Mouse (Mus musculus) liver, embryonic 13.5 days (tissue): ENCODE measurements around the gene Ccsap. TPM values are rescaled to one million over a fixed set of nuclear protein-coding genes. Genes with fewer than 3 reads are reported as not detected.
A peak's percentile ranks its signal among the peaks of the same experiment; 100 is the strongest.

Source experiments
- ATAC-seq: fragments of 200-750 bp; cut with Nextera tagmentation; 2 replicates; pipeline ENCODE4 v1.8.0; 2017; ENCODE audit warnings: low read depth, mild to moderate bottlenecking, moderate number of reproducible peaks, moderate library complexity
- DNase-seq: peaks from one replicate; pipeline ENCODE4 v3.0.0; 2022
- H3K27ac ChIP-seq: fragments of 300-500 bp; sonication (generic); 2 replicates; pipeline ENCODE4 v1.5.1; 2015; ENCODE audit warnings: moderate library complexity, mild to moderate bottlenecking, inconsistent platforms
- H3K27me3 ChIP-seq: fragments of 300-500 bp; sonication (generic); 2 replicates; pipeline ENCODE4 v1.6.1; 2015; ENCODE audit warnings: mild to moderate bottlenecking, inconsistent platforms
- H3K36me3 ChIP-seq: fragments of 300-500 bp; sonication (generic); 2 replicates; pipeline ENCODE4 v1.6.1; 2015; ENCODE audit warnings: mild to moderate bottlenecking, inconsistent platforms
- H3K4me1 ChIP-seq: fragments of 300-500 bp; sonication (generic); replicated peaks from 2 replicates; pipeline ENCODE4 v1.6.1; 2015; ENCODE audit warnings: inconsistent platforms
- H3K4me2 ChIP-seq: fragments of 300-500 bp; sonication (generic); 2 replicates; pipeline ENCODE4 v1.6.1; 2015; ENCODE audit warnings: inconsistent platforms, mild to moderate bottlenecking, moderate library complexity
- H3K4me3 ChIP-seq: fragments of 300-500 bp; sonication (generic); replicated peaks from 2 replicates; pipeline ENCODE4 v1.5.1; 2015; ENCODE audit warnings: mild to moderate bottlenecking, inconsistent platforms
- H3K9ac ChIP-seq: fragments of 300-500 bp; sonication (generic); 2 replicates; pipeline ENCODE4 v1.6.1; 2015; ENCODE audit warnings: mild to moderate bottlenecking, inconsistent platforms
- H3K9me3 ChIP-seq: fragments of 300-500 bp; sonication (generic); replicated peaks from 2 replicates; pipeline ENCODE4 v1.6.1; 2016; ENCODE audit warnings: inconsistent platforms
- WGBS: fragments of 180-500 bp; shearing (Covaris S2); methylation state at CpG from one replicate; pipeline ENCODE4 v1.1.7; 2015; ENCODE audit not compliant: insufficient replicate concordance; 5-methylcytosine and 5-hydroxymethylcytosine counted together
- polyA plus RNA-seq: library from polyadenylated mRNA; unstranded; fragments of >200 nt; fragmentation: Nextera tagmentation; extraction: Ambion mirVana; gene quantifications from 2 replicates; pipeline ENCODE4 v1.2.1, GENCODE M21; 2015

Ccsap gene
- 2.3 and 2.7 TPM in 2 replicates for polyA plus RNA-seq

DNA sequence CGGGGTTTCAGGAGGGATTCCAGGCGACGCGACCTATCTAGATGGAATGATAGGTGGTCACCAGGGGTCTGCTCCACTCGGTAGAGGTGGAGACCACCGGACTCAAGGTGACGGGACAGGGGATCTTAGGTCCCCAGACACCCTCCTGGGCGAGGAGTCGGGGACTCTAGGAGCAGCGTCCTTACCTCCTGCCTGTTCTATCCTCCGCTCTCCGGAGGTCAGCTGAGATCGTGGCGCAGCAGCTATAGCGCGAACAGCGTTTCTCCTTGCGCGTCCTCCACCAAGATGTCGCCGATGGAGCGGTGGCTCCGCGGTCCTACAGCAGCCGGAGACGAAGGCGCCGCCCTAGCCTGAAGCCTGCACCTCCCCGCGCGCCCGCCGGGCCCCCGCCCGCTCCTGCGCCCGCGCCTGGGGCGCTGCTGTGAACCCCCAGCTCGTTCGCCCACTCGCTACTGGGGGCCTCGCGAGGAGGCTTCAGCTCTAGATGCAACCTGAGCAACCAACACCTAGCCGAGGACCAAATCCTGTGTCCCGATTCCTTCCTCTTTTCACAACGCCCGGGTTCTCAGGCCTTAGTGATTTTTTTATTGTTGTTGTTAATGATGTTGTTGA is at the start of gene Ccsap:
Gene Ccsap, minus strand, starts transcription at position 562 of the 612 bp plus-strand sequence.
- H3K4me2 ChIP-seq = peak within 1 kb of the TSS; percentile 96
- peak within 1 kb of the TSS; percentile 97 for H3K9ac ChIP-seq
- no peaks in the 10 kb centered on the region for H3K9me3 ChIP-seq
- peak; percentile 66 for ATAC-seq
- DNase-seq = peak; percentile 60
- 1% methylated on average over 46 of the region's 48 CpGs for WGBS
- H3K4me1 ChIP-seq = peaks cover 34% of the 10 kb centered on the region
- H3K4me3 ChIP-seq = peak within 1 kb of the TSS; percentile 98
- H3K27me3 ChIP-seq = peaks cover 47% of the 10 kb centered on the region
- no peaks in the 10 kb centered on the region for H3K36me3 ChIP-seq
- H3K27ac ChIP-seq = peak within 1 kb of the TSS; percentile 92

DNA sequence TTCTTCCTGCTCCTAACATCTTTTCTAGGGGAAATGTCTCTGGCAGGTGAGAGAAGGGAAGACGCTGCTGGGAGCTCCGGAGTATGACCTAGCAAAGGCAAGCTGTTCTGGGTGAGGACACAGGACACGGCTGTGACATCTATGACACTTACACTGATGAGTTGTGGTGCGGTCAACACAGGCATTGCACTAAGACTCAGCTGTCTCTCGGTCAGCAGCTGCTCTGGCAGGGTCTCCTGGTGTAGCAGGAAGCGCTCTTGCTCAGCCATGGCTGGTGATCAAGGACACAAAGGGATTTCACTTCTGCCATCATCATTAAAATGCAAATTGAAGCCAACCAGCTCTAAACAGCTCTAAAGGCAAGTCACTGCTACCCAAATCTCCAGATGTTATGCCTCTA is 47.6 kb upstream of the Ccsap start:
- ATAC-seq (no peak), DNase-seq (no peak)
- no peaks in the 10 kb centered on the region for H3K27me3 ChIP-seq
- WGBS = 91% methylated on average over 6 of the region's 6 CpGs
- no peak overlapping the region for H3K27ac ChIP-seq
- no peak overlapping the region for H3K4me2 ChIP-seq
- no peak overlapping the region for H3K4me3 ChIP-seq
- peaks cover 95% of the 10 kb centered on the region for H3K36me3 ChIP-seq
- no peaks in the 10 kb centered on the region for H3K4me1 ChIP-seq
- no peak overlapping the region for H3K9ac ChIP-seq
- no peaks in the 10 kb centered on the region for H3K9me3 ChIP-seq

DNA sequence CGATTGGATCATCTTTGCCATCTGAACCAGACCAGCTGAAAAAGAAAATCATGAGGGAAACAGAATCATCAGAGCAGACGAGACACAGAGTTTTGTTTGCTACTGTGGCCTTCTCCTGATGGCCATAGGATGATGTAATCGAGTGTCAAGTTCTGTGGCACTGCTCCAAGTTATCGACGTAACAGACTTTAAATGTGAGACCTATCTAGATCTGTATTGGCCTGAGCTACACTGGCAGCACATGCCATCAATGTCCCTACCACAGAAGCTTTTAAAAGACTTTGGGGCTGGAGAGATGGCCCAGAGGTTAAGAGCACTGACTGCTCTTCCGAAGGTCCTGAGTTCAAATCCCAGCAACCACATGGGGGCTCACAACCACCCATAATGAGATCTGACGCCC is 42.6 kb upstream of the Ccsap start:
- WGBS = 77% methylated on average over 7 of the region's 7 CpGs
- no peaks in the 10 kb centered on the region for H3K27me3 ChIP-seq
- ATAC-seq (no peak), DNase-seq (no peak)
- peaks cover 88% of the 10 kb centered on the region for H3K36me3 ChIP-seq
- H3K4me1 ChIP-seq = no peaks in the 10 kb centered on the region
- no peaks in the 10 kb centered on the region for H3K9me3 ChIP-seq
- no peak overlapping the region for H3K9ac ChIP-seq
- H3K4me2 ChIP-seq = no peak overlapping the region
- no peak overlapping the region for H3K27ac ChIP-seq
- H3K4me3 ChIP-seq = no peak overlapping the region

DNA sequence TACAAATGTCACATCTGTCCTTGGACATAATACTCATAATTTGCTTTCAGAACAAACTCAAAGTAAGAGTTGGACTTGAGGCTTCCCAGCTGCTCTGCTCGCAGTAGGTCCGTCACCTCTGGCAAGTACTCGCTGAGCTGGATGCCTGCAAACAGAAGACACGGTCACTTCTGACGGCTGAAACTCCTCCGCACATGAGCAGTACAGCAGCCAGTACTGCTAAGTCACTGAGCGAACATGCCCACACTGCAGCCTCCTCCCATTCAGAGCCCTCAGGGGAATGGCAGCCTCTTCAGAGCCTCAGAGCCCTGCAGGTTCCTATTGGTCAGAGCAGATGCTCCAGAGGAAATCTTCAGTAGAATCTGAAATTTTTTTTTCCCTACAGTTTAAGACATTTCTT is 39.4 kb upstream of the Ccsap start:
- Histone ChIP-seq H3K9me3 (no peaks in the 10 kb centered on the region), H3K9ac (no peak overlapping the region), H3K27me3 (peaks cover 28% of the 10 kb centered on the region), H3K27ac (no peak overlapping the region), H3K36me3 (peaks cover 62% of the 10 kb centered on the region), H3K4me3 (no peak overlapping the region), H3K4me2 (no peak overlapping the region), H3K4me1 (no peaks in the 10 kb centered on the region)
- no peak for DNase-seq
- 86% methylated on average over 7 of the region's 7 CpGs for WGBS
- no peak for ATAC-seq

DNA sequence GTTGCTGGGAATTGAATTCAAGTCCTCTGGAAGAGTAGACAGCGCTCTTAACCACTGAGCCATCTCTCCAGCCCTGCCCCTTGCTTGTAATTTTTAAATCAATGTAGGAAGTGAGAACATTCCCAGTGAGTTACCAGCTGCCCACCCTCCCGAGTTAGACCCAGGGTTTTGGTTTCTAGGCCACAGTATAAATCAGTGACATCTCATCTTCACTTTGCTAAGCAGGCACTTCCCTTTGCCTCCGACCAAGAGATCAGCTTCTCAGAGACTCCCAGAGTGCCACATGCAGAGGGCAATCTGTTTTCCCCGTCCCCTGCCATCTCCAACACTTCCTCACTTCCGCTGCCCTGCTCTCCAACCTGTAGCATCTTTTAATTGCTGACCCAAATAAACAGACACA is 38.6 kb upstream of the Ccsap start:
- Histone ChIP-seq H3K4me3 (no peak overlapping the region), H3K4me1 (no peaks in the 10 kb centered on the region), H3K9me3 (no peaks in the 10 kb centered on the region), H3K27ac (no peak overlapping the region), H3K9ac (no peak overlapping the region), H3K27me3 (peaks cover 36% of the 10 kb centered on the region), H3K4me2 (no peak overlapping the region), H3K36me3 (peaks cover 54% of the 10 kb centered on the region)
- no peak for DNase-seq
- 85% methylated on average over 5 of the region's 5 CpGs for WGBS
- ATAC-seq = no peak

DNA sequence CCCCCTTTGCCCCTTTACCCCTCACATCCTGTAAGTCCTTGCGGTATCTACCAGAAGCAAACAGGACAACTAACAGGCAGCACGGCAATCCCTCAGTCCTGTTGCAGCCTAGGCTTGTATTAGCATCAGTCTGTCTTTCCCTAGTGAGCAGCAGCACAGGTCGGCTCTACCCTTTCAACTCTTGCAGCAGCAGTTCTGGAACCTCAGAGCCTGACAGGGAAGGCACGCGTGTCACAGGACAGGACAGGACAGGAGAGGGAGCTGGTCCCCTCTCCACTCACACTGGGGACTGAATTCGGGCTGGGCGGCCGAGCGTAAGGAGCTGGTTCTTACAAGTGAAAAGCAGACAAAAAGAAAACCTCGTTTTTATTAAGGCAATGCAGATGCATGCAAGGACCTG is 36.8 kb upstream of the Ccsap start:
- WGBS = 52% methylated on average over 10 of the region's 10 CpGs
- H3K4me2 ChIP-seq = no peak overlapping the region
- H3K36me3 ChIP-seq = peaks cover 36% of the 10 kb centered on the region
- peaks cover 5% of the 10 kb centered on the region for H3K4me1 ChIP-seq
- no peaks in the 10 kb centered on the region for H3K9me3 ChIP-seq
- DNase-seq = no peak
- H3K27ac ChIP-seq = no peak overlapping the region
- H3K27me3 ChIP-seq = peaks cover 54% of the 10 kb centered on the region
- ATAC-seq = no peak
- no peak overlapping the region for H3K4me3 ChIP-seq
- no peak overlapping the region for H3K9ac ChIP-seq

DNA sequence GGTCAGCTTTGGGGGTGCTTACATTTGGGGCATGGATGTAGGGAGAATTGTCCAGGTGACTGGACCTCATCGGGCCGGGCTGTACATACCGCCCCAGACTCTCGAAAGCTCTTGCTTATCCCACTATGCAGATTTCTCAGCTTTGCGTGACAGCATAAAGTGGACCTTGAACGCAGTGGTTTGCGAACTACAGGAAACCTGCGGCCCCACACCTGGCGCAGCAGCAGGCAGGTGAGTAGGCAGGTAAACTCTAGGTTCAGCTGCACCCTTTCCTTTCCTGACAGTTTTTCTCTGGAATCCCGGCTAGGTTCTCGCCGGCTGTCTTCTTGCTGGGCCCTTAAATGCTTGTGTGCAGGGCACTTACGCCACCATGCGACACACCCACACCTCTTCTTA is 36.4 kb upstream of the Ccsap start:
- 64% methylated on average over 14 of the region's 14 CpGs for WGBS
- Histone ChIP-seq H3K36me3 (peaks cover 32% of the 10 kb centered on the region), H3K27me3 (peaks cover 58% of the 10 kb centered on the region), H3K9ac (no peak overlapping the region), H3K4me3 (no peak overlapping the region), H3K4me1 (peaks cover 7% of the 10 kb centered on the region), H3K4me2 (no peak overlapping the region), H3K9me3 (no peaks in the 10 kb centered on the region), H3K27ac (no peak overlapping the region)
- DNase-seq (no peak), ATAC-seq (no peak)

DNA sequence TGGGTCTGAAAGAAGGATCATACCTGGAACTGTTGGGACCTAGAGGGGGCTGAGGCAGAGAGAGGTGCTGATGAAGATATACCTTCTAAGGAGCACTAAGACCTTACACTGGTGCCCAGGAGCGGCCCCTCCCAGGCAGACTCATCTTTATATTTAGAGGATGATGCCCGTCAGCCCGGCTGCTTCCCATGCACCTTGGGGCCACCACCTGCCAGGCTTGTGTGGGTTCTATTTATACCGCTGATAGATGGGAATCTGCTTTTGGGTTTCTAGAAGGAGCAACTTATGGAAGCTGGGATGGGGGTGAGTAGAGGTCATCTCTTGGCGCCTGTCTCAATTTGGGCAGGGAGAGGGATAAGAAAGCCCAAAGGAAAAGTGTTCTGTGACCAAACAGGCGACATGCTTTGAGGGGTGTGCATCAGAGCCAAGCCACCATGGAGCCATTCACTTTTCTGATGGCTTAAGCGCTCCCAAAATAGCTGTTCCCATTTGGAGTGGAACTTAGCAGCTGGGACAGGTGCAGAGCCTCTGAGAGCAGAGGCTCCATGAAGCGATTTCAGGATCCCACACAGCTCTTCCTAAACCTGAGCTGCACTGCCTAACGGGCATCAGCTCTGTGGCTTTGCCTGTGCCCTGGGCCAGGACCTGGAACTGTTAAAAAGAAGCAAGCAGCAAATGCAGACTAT is 35.8 kb upstream of the Ccsap start:
- no peak for DNase-seq
- H3K4me2 ChIP-seq = no peak overlapping the region
- no peak for ATAC-seq

DNA sequence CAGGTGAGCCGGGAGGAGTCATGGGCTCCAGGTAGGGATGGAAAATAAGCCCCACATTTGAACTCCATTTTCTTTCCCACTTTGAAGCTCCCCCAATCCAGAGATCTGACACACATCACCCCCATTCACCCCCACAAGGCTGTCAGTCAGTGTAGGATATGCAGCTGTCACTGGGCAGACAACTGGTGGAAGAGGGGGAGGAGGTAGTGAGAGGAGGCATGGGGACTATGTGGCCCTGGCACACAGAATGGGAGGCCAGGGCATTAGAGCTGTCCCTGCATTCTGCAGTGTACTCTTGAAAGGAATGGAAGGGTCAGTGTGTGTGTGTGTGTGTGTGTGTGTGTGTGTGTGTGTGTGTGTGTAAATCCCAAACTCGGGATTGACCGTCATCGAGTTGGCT is 35.2 kb upstream of the Ccsap start:
- peaks cover 7% of the 10 kb centered on the region for H3K4me1 ChIP-seq
- no peaks in the 10 kb centered on the region for H3K9me3 ChIP-seq
- DNase-seq (no peak), ATAC-seq (no peak)
- H3K4me2 ChIP-seq = no peak overlapping the region
- peaks cover 21% of the 10 kb centered on the region for H3K36me3 ChIP-seq
- H3K9ac ChIP-seq = no peak overlapping the region
- no peak overlapping the region for H3K27ac ChIP-seq
- H3K4me3 ChIP-seq = no peak overlapping the region
- WGBS = 66% methylated on average over 4 of the region's 4 CpGs
- peaks cover 69% of the 10 kb centered on the region for H3K27me3 ChIP-seq

More for the DNA sequence above, 35.8 kb upstream of the Ccsap start:
- H3K9me3 ChIP-seq = no peaks in the 10 kb centered on the region
- H3K4me1 ChIP-seq = peaks cover 7% of the 10 kb centered on the region
- peaks cover 63% of the 10 kb centered on the region for H3K27me3 ChIP-seq
- H3K27ac ChIP-seq = no peak overlapping the region
- H3K4me3 ChIP-seq = no peak overlapping the region
- no peak overlapping the region for H3K9ac ChIP-seq
- WGBS = 61% methylated on average over 9 of the region's 9 CpGs
- peaks cover 27% of the 10 kb centered on the region for H3K36me3 ChIP-seq

DNA sequence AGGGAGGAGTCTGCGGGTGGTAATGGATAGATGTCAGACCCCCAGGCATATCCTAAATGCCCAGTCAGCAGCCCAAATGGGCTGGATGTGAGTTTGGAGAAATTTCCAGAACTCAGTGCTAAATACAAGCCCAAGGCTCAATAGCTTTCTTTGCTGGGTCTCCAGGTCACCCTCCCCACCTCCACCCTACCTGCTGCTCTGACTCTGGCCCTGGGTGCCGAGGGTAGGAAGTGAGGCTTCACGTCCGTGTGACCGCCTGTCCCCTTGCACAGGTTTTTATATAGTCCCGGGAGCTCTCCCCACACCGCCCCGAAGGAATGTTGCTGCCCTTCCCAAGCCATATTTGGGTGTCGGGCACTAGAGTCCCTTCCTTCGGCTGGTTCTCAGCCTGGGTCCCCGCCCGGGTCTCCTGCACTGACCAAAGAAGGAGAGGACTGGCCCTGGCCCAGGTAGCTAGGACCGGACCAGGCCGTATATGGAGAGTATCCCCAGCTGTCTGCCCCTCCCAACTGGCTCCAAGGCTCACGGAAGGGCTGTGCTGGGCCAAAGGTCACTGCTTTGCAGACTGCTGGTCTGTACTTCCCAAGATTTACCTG is 34.6 kb upstream of the Ccsap start, which contains the start of gene Acta1:
Gene Acta1, minus strand, starts transcription at position 250 of the 596 bp plus-strand sequence.
- 21% methylated on average over 15 of the region's 15 CpGs for WGBS
- no peak within 1 kb of the TSS for H3K4me3 ChIP-seq
- DNase-seq = no peak

DNA sequence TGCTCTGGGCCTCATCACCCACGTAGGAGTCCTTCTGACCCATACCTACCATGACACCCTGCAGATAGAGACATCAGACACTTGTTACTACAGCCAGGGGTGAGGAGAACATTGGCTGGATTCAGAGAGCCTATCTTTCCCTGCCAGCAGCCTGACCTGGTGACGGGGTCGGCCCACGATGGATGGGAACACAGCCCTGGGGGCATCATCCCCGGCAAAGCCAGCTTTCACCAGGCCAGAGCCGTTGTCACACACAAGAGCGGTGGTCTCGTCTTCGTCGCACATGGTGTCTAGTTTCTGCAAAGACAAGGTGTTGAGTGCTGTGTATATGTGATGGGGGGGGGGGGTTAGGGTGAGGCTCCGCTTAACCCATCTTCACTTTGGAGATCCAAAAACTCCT is 33.4 kb upstream of the Ccsap start:
- Histone ChIP-seq H3K4me3 (no peak overlapping the region), H3K36me3 (peaks cover 4% of the 10 kb centered on the region), H3K4me1 (peaks cover 7% of the 10 kb centered on the region), H3K4me2 (no peak overlapping the region), H3K27ac (no peak overlapping the region), H3K9ac (no peak overlapping the region), H3K27me3 (peaks cover 87% of the 10 kb centered on the region), H3K9me3 (no peaks in the 10 kb centered on the region)
- WGBS = 71% methylated on average over 11 of the region's 11 CpGs
- no peak for DNase-seq
- ATAC-seq = no peak

More for the DNA sequence above, 34.6 kb upstream of the Ccsap start, which contains the start of gene Acta1:
- H3K9ac ChIP-seq = no peak within 1 kb of the TSS
- ATAC-seq = no peak
- H3K9me3 ChIP-seq = no peaks in the 10 kb centered on the region
- H3K27ac ChIP-seq = no peak within 1 kb of the TSS
- H3K4me2 ChIP-seq = no peak within 1 kb of the TSS
- H3K36me3 ChIP-seq = peaks cover 16% of the 10 kb centered on the region
- peaks cover 7% of the 10 kb centered on the region for H3K4me1 ChIP-seq
- peaks cover 76% of the 10 kb centered on the region for H3K27me3 ChIP-seq
